Mouse (Mus musculus) colon, adult 2 months (tissue): ENCODE results near the gene Ezh1. TPM values are rescaled to one million over a fixed set of nuclear protein-coding genes. Genes with fewer than 3 reads are reported as not detected.

Experiments used
- polyA plus RNA-seq: library from polyadenylated mRNA; depleted of rRNA; stranded (reverse); fragments of >200 nt; gene quantifications from 2 replicates; pipeline ENCODE4 v1.2.3, GENCODE M21; 2012; rRNA removed

Ezh1 gene
- 32.4 and 34.9 TPM in 2 replicates for polyA plus RNA-seq

DNA sequence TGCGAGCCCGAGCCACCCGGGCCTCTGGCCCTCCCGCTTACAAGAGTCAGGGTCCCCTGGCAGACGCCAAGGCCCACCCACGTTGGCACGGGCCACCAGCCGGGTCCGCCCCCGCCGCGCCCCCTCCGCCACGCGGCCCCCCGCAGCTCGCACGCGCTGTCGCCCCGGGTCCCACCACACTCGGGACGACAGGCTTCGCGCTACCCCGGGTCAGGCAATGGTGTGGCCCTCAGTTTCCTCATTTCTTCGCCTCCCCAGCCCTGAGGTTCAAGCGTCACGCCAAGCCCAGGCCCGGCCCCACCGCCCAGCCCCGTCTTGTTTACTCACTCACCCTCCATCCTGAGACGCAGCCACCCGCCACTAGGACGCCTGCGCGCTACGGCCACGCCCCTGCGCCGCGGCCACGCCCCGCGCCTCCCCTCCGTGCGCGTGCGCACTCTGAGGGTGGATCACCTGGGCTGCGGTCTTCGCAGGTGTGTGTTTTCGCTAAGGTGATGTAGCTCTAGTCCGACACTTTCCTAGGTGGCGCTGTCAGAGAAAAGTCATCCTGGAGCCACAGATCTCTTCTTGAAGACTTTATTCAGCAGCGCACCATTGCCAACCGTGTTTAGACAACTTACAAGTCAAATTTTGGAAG is at the start of gene Ezh1:
TSS of gene Ezh1 (minus strand) at position 399 of the 637 bp plus-strand sequence.

DNA sequence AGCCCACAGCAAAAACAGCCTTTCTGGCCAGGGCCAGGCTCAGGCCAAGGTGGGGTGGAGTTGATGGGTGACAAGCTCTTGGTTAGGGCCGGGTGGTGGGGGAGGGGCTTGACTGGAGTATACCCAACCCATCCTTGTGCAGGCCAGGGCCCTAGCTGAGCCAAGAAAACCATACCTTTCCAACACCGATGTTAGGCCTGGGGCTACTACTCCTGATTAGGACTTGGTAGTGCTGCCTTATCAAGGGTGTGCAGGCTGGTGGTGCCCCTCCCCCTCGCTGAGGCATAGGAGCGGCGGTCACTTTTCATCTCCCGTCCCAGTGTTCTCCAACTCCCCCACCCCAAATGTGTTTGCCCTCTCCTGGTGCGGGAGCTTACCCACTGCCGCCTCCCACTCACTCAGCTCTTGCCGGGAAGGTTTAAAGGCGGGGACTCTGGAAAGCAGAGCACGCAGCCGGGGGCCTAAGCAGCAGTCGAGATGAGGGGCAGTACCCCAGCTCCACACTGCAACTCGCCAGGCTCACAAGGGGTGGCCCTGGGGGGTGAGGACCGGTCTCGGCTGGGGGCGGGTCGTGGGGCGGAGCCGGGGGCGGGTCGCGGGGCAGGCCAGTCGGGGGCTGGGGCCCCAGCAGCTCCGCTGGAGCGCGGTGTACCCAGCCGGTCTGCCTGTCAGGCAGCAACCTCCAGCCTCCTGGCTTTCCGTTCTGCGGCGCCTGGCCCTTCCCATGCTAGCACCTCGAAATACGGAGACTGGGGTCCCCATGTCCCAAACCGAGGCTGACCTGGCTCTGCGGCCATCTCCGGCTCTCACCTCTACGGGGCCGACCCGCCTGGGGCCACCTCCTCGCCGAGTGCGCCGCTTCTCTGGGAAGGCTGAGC is 33.9 kb upstream of the Ezh1 start, which contains the start of gene Wnk4:
TSS of gene Wnk4 (plus strand) at position 620 of the 878 bp plus-strand sequence.

DNA sequence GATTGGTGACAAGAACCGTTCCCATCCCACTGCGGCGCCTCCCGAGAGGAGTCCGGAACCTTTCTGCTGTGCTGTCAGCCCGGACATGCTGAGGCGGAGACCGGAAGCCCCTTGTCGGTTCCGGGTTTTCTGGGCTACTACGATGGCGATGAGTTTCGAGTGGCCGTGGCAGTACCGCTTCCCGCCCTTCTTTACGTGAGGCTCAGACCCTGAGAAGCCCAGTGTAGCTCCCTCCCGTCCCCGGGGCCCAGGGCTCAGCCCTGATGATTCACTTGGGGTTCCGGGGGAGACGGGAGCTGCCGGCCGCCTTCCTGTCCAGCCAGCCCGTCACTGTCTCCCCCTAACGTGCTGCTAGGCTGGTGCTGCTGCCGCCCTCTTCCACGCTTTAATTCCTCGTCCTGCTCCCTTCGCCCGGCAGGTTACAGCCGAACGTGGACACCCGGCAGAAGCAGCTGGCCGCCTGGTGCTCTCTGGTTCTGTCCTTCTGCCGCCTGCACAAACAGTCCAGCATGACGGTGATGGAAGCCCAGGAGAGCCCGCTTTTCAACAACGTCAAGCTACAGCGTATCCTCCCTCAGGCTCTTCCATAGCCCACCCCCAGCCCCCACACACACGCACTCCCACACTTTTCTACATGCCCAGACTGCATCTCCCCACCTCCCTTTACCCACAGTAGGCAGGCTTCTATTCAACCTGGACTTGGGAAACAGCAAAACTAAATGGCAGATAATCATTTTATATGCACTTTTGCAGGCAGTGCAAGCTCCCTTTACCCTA is 27.5 kb upstream of the Ezh1 start, which contains the start of gene Vps25:
TSS of gene Vps25 (plus strand) at position 95 of the 777 bp plus-strand sequence.

DNA sequence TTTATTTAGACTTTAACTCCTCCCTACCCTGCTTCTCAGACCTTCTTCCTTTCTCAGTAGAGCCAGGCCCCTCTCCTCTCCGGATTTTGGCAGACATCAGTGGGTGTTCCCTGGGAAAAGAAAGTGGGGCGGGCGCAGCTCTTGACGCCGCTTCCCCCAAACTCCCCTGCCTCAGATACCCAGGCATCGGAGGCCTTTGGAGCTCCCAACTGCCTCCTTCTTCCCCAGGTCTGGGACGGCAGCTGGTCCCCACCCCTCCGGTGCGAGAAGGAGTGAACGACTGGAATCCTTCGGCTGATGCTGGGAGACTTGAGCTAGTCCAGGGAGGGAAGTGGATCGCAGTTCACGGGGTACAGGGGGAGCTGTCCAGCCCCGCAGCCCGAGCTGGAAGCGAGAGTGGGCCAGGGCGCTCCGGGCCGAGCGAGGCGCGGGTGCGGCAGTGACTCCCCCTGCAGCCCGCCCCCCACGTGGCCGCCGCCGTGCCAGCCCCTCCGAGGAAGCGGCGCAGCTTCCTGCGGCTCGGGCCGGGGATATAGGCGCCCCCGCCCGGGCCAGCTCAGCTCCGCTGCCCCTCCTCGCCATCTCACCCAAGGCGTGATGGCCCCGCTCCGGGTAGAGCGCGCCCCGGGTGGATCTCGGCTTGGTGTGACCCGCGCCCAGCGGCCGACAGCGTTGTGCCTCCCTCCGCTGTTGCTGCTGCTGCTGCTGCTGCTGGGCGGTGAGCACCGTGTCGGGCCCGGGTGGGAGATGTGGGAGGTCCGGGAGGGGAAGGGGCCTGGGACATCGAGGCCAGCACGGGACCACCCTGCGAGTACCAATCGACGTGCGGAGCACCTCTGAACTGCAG is 19.8 kb upstream of the Ezh1 start, which contains the start of gene Ramp2:
TSS of gene Ramp2 (plus strand) at position 174 of the 847 bp plus-strand sequence.

DNA sequence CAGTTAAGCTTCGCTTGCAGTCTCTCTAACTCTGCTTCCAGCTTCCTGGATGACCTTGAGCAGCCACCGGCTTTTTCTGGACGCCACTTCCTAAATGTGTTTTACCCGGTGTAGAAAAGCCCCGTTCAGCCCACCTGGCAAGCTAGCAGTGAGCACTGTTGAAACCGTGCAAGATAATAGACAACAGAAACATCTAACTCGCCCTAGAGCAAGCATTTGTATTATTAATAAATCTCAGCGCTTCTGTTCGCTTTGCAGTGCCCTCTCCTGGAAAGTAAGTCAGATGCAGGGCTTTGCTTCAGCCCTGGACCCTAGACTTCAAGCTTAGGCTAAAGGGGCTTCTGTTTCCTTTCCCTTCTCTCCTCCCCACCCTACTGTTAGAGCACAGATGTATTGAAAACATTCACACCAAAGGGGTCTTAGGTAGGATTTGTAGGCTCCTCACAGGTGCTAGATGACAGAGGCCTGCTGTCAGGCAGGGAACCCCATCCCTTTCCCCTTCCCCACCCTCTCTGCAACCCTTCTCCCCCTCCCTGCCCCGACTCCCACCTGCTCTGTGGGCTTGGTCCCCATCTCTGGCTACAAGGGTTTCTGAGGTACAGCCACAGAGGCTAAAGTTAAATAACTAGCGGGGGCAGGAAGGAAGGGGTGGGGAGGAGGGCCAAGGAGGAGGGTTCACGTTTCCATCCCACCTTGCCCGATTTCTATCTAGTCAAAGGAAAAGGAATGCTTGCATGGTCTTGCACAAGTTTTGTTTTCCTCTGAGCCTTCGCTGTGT is 51.2 kb downstream of the Ezh1 start, which contains the start of gene Ccr10:
TSS of gene Ccr10 (minus strand) at position 593 of the 778 bp plus-strand sequence.

DNA sequence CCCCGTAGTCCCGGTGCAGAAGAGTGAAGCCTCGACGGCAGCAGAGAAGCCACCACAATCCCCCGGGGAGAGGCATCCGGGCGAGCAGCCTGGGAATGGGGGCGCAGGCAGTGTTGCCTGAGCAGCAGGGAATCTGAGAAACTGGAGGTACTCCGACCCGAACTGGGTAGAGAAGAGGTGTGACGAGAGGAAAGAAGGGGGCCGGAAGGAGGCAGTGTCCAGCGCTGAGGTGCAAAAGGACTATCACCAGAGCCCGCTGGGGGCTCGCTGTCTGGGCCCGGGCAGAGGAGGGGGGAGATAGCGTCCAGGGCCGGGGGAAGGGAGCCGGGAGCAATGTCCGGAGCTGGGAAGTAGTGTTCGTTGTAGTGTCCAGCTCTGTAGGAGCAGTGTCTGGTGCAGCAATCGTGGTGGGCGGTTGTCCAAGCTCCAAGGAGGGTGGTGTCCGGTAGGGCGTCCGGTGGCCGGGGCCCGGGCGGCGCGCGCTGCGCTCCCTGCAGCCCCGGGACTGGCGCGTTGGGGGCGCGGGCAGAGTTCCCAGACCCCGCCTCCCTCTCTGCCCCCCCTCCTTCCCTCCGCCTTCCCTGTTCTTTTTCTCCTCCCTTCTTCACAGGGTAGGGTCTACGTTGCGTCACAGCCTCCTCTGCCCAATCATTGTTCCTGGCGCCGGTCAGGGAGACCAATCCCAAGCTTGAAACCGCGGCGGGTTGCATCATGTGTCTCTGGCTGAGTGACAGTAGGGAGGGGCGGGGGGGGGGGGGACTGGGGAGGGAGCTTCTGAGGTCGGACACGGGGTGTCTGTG is 55.3 kb downstream of the Ezh1 start, which contains the start of gene Plekhh3:
TSS of gene Plekhh3 (minus strand) at position 541 of the 800 bp plus-strand sequence.

DNA sequence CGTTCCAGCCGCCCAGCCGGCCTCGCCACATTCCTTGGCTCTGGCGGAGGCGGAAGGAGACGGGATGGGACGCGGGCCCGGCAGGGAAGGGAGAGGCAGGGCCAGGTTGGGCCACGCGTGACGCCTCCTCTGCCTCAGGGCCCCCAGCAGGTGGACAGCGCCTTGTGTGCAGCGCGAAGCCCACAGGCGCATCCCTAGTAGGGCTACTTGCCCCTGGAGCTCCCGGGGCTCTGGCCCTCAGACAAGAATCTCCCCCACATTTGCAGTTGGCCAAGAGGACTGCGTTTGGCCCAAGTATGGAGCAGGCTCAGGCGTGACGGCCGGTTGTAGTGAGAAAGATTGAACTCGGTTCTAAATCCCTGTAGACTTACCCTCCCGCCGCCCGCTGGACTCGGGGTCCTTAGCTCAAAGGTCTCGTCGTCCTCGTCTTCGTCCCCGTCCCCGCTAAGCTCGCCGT is 55.9 kb downstream of the Ezh1 start, which contains the start of gene Cntnap1:
TSS of gene Cntnap1 (plus strand) at position 170 of the 457 bp plus-strand sequence.

DNA sequence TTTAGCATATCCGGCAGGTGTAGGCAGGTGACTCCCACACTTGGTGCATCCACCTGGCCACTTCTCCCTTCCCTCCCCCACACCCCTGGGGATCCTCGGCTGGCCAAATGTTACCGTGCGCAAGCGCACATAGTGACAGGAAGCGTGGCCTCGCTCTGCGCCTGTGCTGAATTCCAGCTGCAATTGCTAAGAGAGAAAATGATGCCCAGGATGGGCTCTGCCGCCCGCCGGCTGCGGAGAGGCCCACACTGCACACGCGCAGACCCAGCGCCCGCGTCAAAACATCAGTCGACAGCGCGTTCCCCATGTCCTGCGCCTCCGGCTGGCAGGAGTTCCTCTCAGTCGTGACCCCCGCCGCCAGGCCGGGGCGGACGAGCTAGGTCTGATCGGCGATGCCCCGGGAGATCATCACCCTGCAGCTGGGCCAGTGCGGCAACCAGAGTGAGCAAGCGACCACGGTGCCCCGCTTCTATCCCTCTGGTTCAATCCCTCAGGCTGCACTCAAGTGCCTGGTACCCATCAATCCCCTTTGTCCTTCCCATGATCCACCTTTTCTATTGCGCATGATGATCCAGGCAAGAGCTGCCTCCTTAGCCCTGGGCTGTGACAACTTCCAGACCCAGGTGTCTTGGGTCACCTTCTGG is 70.4 kb downstream of the Ezh1 start, which contains the start of gene Tubg2:
TSS of gene Tubg2 (plus strand) at position 180 of the 644 bp plus-strand sequence.

Other genes starting within 250 kb of the Ezh1 start
- 55.1 and 69.7 TPM in 2 replicates for gene Atp6v0a1, start 217.0 kb downstream of the Ezh1 start, polyA plus RNA-seq
- gene Naglu, start 156.5 kb downstream of the Ezh1 start, polyA plus RNA-seq, result 43.0 and 43.7 TPM in 2 replicates
- 0.41 and 0.91 TPM in 2 replicates for gene Hsd17b1, start 148.1 kb downstream of the Ezh1 start, polyA plus RNA-seq
- 47.4 and 55.8 TPM in 2 replicates for gene Coasy, start 143.9 kb downstream of the Ezh1 start, polyA plus RNA-seq
- gene Mlx, start 139.2 kb downstream of the Ezh1 start, polyA plus RNA-seq, result 80.5 and 109 TPM in 2 replicates
- 1.1 and 1.2 TPM in 2 replicates for gene Psmc3ip, start 131.0 kb downstream of the Ezh1 start, polyA plus RNA-seq
- 67.8 and 73.7 TPM in 2 replicates for gene Retreg3, start 106.6 kb downstream of the Ezh1 start, polyA plus RNA-seq
- gene Tubg1, start 106.5 kb downstream of the Ezh1 start, polyA plus RNA-seq, result 12.8 and 14.3 TPM in 2 replicates
- gene Tubg2, start 70.6 kb downstream of the Ezh1 start, polyA plus RNA-seq, result 3.8 and 4.6 TPM in 2 replicates
- gene Cntnap1, start 55.9 kb downstream of the Ezh1 start, polyA plus RNA-seq, result 8.2 and 8.3 TPM in 2 replicates
- 47.1 and 53.0 TPM in 2 replicates for gene Plekhh3, start 55.1 kb downstream of the Ezh1 start, polyA plus RNA-seq
- 8.8 and 15.4 TPM in 2 replicates for gene Ccr10, start 51.0 kb downstream of the Ezh1 start, polyA plus RNA-seq
- 35.2 and 41.7 TPM in 2 replicates for gene Ramp2, start 19.6 kb upstream of the Ezh1 start, polyA plus RNA-seq
- gene Vps25, start 27.2 kb upstream of the Ezh1 start, polyA plus RNA-seq, result 115 and 129 TPM in 2 replicates
- 22.2 and 23.9 TPM in 2 replicates for gene Wnk4, start 34.1 kb upstream of the Ezh1 start, polyA plus RNA-seq
- gene Cntd1, start 52.5 kb upstream of the Ezh1 start, polyA plus RNA-seq, result 0.54 and 0.91 TPM in 2 replicates
- 727 and 839 TPM in 2 replicates for gene Coa3, start 52.7 kb upstream of the Ezh1 start, polyA plus RNA-seq
- 101 and 135 TPM in 2 replicates for gene Becn1, start 75.8 kb upstream of the Ezh1 start, polyA plus RNA-seq
- 31.2 and 34.3 TPM in 2 replicates for gene Psme3, start 89.8 kb upstream of the Ezh1 start, polyA plus RNA-seq
- gene Aoc2, start 98.6 kb upstream of the Ezh1 start, polyA plus RNA-seq, result 5.0 and 5.5 TPM in 2 replicates
- 22.5 and 22.8 TPM in 2 replicates for gene Aoc3, start 104.1 kb upstream of the Ezh1 start, polyA plus RNA-seq
- gene G6pc, start 141.1 kb upstream of the Ezh1 start, polyA plus RNA-seq, result not detected in 2 replicates
- gene Aarsd1, start 191.2 kb upstream of the Ezh1 start, polyA plus RNA-seq, result 15.9 and 18.9 TPM in 2 replicates
- gene Gm27029, start 198.3 kb upstream of the Ezh1 start, polyA plus RNA-seq, result 0.09 and 0.55 TPM in 2 replicates
- 25.0 and 27.2 TPM in 2 replicates for gene Rundc1, start 198.6 kb upstream of the Ezh1 start, polyA plus RNA-seq
- 4.5 TPM in 2 replicates for gene Ptges3l, start 198.9 kb upstream of the Ezh1 start, polyA plus RNA-seq
- 403 and 499 TPM in 2 replicates for gene Rpl27, start 215.8 kb upstream of the Ezh1 start, polyA plus RNA-seq
- 30.8 and 40.3 TPM in 2 replicates for gene Ifi35, start 221.9 kb upstream of the Ezh1 start, polyA plus RNA-seq
- gene Rnd2, start 238.5 kb upstream of the Ezh1 start, polyA plus RNA-seq, result 9.7 and 11.0 TPM in 2 replicates
- 121 and 128 TPM in 2 replicates for gene Vat1, start 239.8 kb upstream of the Ezh1 start, polyA plus RNA-seq